Mouse (Mus musculus) brown adipose tissue, adult 24 weeks (tissue): ENCODE measurements around the gene Olfr1451. TPM values are rescaled to one million over a fixed set of nuclear protein-coding genes. Genes with fewer than 3 reads are reported as not detected.
"Not testable (repeated sequence)": the region's sequence is repeated elsewhere in the genome, so short reads cannot be mapped to it uniquely, and the experiment has no call there.

Experiments used
- H3K27ac ChIP-seq: fragments of 200-500 bp; replicated peaks from 2 replicates; pipeline ENCODE4 v1.5.1; 2012; ENCODE audit warnings: low read depth, mild to moderate bottlenecking, low read length
- H3K4me1 ChIP-seq: fragments of 200-500 bp; 2 replicates; pipeline ENCODE4 v1.6.1; 2012; ENCODE audit warnings: low read length, mixed read lengths; ENCODE audit not compliant: control insufficient read depth, insufficient read depth, insufficient read length
- H3K4me3 ChIP-seq: fragments of 200-500 bp; 2 replicates; pipeline ENCODE4 v1.5.1; 2012; ENCODE audit warnings: low read depth, mild to moderate bottlenecking, low read length, moderate library complexity; ENCODE audit not compliant: insufficient read depth
- polyA plus RNA-seq: library from polyadenylated mRNA; stranded (reverse); fragments of >200 nt; gene quantifications from 2 replicates; pipeline ENCODE4 v1.2.4, GENCODE M21; 2012; ENCODE audit not compliant: missing spikeins, insufficient read depth, insufficient read length

Gene Olfr1451
- not detected in 2 replicates for polyA plus RNA-seq

GRCm38 (mm10) chr19:12994714-12995113 is at the start of gene Olfr1451:
Olfr1451 (plus strand) TSS chr19:12995014.
- H3K4me1 ChIP-seq: no peaks in the 10 kb centered on the region
- H3K4me3 ChIP-seq: no peak within 1 kb of the TSS
- no peak within 1 kb of the TSS for H3K27ac ChIP-seq

GRCm38 (mm10) chr19:12949958-12950357 is 44.9 kb upstream of the Olfr1451 start, which contains the start of gene Olfr1450:
Olfr1450 (plus strand) TSS chr19:12950258.
- Histone ChIP-seq H3K4me3 (no peak within 1 kb of the TSS), H3K27ac (no peak within 1 kb of the TSS), H3K4me1 (no peaks in the 10 kb centered on the region)

- H3K27ac ChIP-seq, H3K4me3 ChIP-seq, H3K4me1 ChIP-seq: not testable (repeated sequence)
Measured at GRCm38 (mm10) chr19:12970082-12970481, 24.7 kb upstream of the Olfr1451 start.

- not testable (repeated sequence) for H3K4me1 ChIP-seq, H3K27ac ChIP-seq, H3K4me3 ChIP-seq
Measured at GRCm38 (mm10) chr19:12992316-12992715, 2.5 kb upstream of the Olfr1451 start.

GRCm38 (mm10) chr19:13028227-13028626 is 33.4 kb downstream of the Olfr1451 start, which contains the start of gene Olfr1453:
Olfr1453 (minus strand) TSS chr19:13028327.
- Histone ChIP-seq H3K4me3 (no peak within 1 kb of the TSS), H3K4me1 (no peaks in the 10 kb centered on the region), H3K27ac (no peak within 1 kb of the TSS)

Other genes with a start within 250 kb of the Olfr1451 start
- gene Cntf, start 229.4 kb upstream of the Olfr1451 start, polyA plus RNA-seq: 1.8 and 2.6 TPM in 2 replicates
- 109 and 111 TPM in 2 replicates for gene Zfp91, start 198.9 kb upstream of the Olfr1451 start, polyA plus RNA-seq
- gene Lpxn, start 198.8 kb upstream of the Olfr1451 start, polyA plus RNA-seq: 0.67 and 1.2 TPM in 2 replicates
- gene Gm5244, start 148.3 kb upstream of the Olfr1451 start, polyA plus RNA-seq: not detected in 2 replicates
- not detected in 2 replicates for gene Olfr1444, start 137.7 kb upstream of the Olfr1451 start, polyA plus RNA-seq
- gene Olfr1445, start 111.2 kb upstream of the Olfr1451 start, polyA plus RNA-seq: not detected in 2 replicates
- not detected in 2 replicates for gene Olfr1446, start 101.5 kb upstream of the Olfr1451 start, polyA plus RNA-seq
- gene Olfr1447, start 91.3 kb upstream of the Olfr1451 start, polyA plus RNA-seq: not detected in 2 replicates
- not detected in 2 replicates for gene Olfr1448, start 70.6 kb upstream of the Olfr1451 start, polyA plus RNA-seq
- not detected in 2 replicates for gene Olfr1449, start 64.2 kb upstream of the Olfr1451 start, polyA plus RNA-seq
- not detected in 2 replicates for gene Olfr1450, start 44.8 kb upstream of the Olfr1451 start, polyA plus RNA-seq
- not detected in 2 replicates for gene Olfr1453, start 33.3 kb downstream of the Olfr1451 start, polyA plus RNA-seq
- gene Olfr1454, start 65.6 kb downstream of the Olfr1451 start, polyA plus RNA-seq: not detected in 2 replicates
- gene Olfr1457, start 102.9 kb downstream of the Olfr1451 start, polyA plus RNA-seq: not detected in 2 replicates
- not detected in 2 replicates for gene Olfr1458, start 111.8 kb downstream of the Olfr1451 start, polyA plus RNA-seq
- gene Olfr1459, start 154.5 kb downstream of the Olfr1451 start, polyA plus RNA-seq: not detected in 2 replicates
- gene Olfr1461, start 168.0 kb downstream of the Olfr1451 start, polyA plus RNA-seq: not detected in 2 replicates
- gene Olfr1462, start 190.7 kb downstream of the Olfr1451 start, polyA plus RNA-seq: not detected in 2 replicates
- not detected in 2 replicates for gene Olfr1463, start 236.3 kb downstream of the Olfr1451 start, polyA plus RNA-seq